Mouse (Mus musculus) lung, adult 2 months (tissue): ENCODE data around the gene Gm2115. TPM values are rescaled to one million over a fixed set of nuclear protein-coding genes. Genes with fewer than 3 reads are reported as not detected.
A peak's percentile ranks its signal among the peaks of the same experiment; 100 is the strongest.

Experiments
- DNase-seq: peaks from one replicate; pipeline ENCODE4 v3.0.0; 2022
- H3K4me1 ChIP-seq: fragments of 200-500 bp; 2 replicates; pipeline ENCODE4 v1.6.1; 2011; ENCODE audit warnings: low read length; ENCODE audit not compliant: control insufficient read depth, insufficient read depth
- H3K4me3 ChIP-seq: fragments of 200-500 bp; replicated peaks from 2 replicates; pipeline ENCODE3; 2011; ENCODE audit warnings: low read depth, mild to moderate bottlenecking, control low read depth, low read length; ENCODE audit errors: extremely low read depth
- CTCF ChIP-seq: fragments of 200-500 bp; IDR thresholded peaks from 2 replicates; pipeline ENCODE4 v1.5.1; 2011; ENCODE audit warnings: mild to moderate bottlenecking, low read length, control low read depth; ENCODE audit not compliant: insufficient read depth
- POLR2A ChIP-seq: fragments of 200-500 bp; IDR thresholded peaks from 2 replicates; pipeline ENCODE4 v1.6.1; 2011; ENCODE audit warnings: low read depth, mild to moderate bottlenecking, control low read depth, low read length, borderline replicate concordance; ENCODE audit errors: extremely low read depth
- WGBS: fragments of 180-500 bp; shearing (Covaris S2); methylation state at CpG from one replicate; pipeline ENCODE4 v1.1.7; 2018; 5-methylcytosine and 5-hydroxymethylcytosine counted together
- polyA plus RNA-seq: library from polyadenylated mRNA; depleted of rRNA; stranded (reverse); fragments of >200 nt; gene quantifications from 2 replicates; pipeline ENCODE4 v1.2.3, GENCODE M21; 2012

Gm2115 gene
- polyA plus RNA-seq, 1 experiment, result 2.2 TPM

- 71% methylated on average over 1 of the region's 1 CpGs for WGBS
- TF ChIP-seq POLR2A (no peak), CTCF (no peak)
- no peak overlapping the region for H3K4me3 ChIP-seq
These were observed 50.1 kb downstream of the Gm2115 start for GRCm38 (mm10) chr7:84578841-84579240.

DNA sequence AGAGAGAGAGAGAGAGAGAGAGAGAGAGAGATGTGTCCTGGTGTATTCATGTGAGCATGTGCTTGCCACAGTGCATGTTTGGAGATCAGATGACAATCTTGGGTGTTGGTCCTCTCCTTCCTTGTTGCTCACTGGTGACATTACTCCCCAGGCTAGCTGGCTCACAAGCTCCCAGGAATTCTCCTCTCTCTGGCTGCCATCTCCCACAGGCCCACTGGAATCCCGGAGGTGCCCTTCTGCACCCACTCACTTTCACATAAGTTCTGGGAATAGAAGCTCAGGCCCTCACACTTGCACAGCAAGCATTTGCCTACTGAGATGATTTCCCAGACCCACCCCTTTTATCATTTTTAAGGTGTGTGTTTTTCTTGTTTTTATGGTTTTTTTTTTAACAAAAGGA is 51.0 kb downstream of the Gm2115 start:
- DNase-seq, result no peak
- Histone ChIP-seq H3K4me3 (no peak overlapping the region), H3K4me1 (0 out of 2 replicates have a peak, but pooled peaks cover 2% of the 10 kb centered on the region)
- TF ChIP-seq POLR2A (no peak), CTCF (no peak)
- WGBS, result 59% methylated on average over 1 of the region's 1 CpGs

More at GRCm38 (mm10) chr7:84578841-84579240, 50.1 kb downstream of the Gm2115 start:
- H3K4me1 ChIP-seq, result 0 out of 2 replicates have a peak, but pooled peaks cover 2% of the 10 kb centered on the region
- no peak for DNase-seq

GRCm38 (mm10) chr7:84585086-84585485 is 56.3 kb downstream of the Gm2115 start:
- Histone ChIP-seq H3K4me3 (no peak overlapping the region), H3K4me1 (no peaks in the 10 kb centered on the region)
- no peak for DNase-seq
- TF ChIP-seq CTCF, result no peak
- no peak for TF ChIP-seq POLR2A
- 85% methylated on average over 4 of the region's 4 CpGs for WGBS

GRCm38 (mm10) chr7:84586360-84587100 is 57.8 kb downstream of the Gm2115 start:
- H3K4me1 ChIP-seq, result no peaks in the 10 kb centered on the region
- no peak overlapping the region for H3K4me3 ChIP-seq
- no peak for DNase-seq
- WGBS, result 80% methylated on average over 3 of the region's 3 CpGs
- no peak for TF ChIP-seq POLR2A
- no peak for TF ChIP-seq CTCF

GRCm38 (mm10) chr7:84587101-84587783 is 58.5 kb downstream of the Gm2115 start:
- no peak overlapping the region for H3K4me3 ChIP-seq
- DNase-seq, result no peak
- no peaks in the 10 kb centered on the region for H3K4me1 ChIP-seq
- TF ChIP-seq CTCF (no peak), POLR2A (no peak)
- WGBS, result 89% methylated on average over 5 of the region's 5 CpGs

DNA sequence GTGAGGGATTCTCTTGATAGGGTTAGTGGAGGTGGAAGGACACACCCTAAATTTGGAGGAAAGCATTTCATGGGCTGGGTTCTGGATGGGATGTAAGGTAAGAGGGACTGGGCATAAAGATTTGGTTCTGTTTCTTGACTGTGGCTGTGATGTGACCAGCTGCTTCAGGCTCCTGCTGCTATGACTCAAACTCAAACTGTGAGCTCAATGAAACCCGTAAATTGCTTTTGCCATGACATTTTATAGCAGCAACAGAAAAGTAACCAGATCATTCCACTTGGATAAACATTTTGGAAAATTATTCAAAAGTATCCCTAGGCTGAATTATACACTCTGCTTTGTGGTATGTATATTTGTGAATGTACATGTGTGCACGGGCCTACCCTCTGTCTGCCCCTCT is 61.9 kb downstream of the Gm2115 start:
- no peaks in the 10 kb centered on the region for H3K4me1 ChIP-seq
- DNase-seq, result no peak
- no peak overlapping the region for H3K4me3 ChIP-seq
- TF ChIP-seq POLR2A, result no peak
- 95% methylated on average over 2 of the region's 2 CpGs for WGBS

DNA sequence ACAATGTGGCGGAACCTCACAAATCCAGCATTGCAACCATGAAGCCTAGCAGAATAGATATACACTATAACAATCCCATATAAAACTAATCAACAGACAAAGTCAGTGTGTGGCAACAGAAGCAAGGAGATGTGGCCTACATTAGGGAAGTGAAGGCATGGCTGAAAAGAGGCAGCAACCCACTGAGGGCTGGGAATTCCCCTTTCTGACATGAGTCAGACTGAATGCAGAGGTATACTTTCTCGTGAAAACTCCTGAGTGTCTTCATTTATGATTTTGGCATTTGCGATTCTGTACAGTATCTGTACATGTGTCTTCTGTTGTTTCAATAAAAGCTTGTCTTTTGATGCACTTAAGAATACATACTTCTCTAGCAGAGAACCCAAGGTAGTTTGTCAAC is 62.6 kb downstream of the Gm2115 start:
- Histone ChIP-seq H3K4me1 (no peaks in the 10 kb centered on the region), H3K4me3 (no peak overlapping the region)
- DNase-seq, result no peak
- TF ChIP-seq CTCF (no peak), POLR2A (no peak)
- WGBS, result 83% methylated on average over 3 of the region's 3 CpGs

DNA sequence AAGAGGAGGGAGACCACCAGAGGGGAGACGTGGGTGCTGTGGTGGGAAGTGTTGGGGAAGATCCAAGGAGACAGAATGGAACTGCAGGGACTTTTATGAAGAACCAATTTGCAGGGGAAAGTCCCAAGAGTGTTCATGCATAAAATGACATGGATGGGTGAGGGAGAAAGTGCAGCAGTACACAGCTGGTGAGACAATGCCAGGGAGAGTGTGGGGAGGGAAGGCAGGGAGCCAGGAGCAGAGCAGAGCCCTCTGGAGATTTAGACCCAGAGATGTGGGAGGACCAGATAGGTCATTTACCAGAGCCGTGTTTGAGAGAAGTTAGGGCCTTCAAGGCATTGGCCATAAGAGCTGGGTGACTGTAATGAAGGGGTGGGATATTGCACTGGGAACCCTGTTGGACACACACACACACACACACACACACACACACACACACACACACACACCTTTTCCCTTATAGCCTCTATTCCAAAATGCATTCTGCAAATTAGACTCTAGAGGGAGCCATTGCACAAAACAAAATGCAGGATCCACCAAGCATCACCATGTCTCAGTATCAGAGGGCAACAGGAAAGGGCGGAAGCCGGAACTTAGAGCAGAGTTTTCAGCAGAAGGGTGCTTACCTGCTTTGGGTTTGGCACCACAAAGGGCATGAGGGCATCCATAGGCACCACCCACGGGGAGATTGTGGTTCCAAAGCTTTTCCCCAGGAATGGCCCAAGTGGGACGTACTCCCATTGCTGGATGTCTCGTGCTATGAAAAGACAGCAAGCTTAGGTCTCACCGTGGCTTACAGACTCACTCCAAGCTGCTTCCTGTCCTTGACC is 65.5 kb downstream of the Gm2115 start:
- Histone ChIP-seq H3K4me1 (no peaks in the 10 kb centered on the region), H3K4me3 (no peak overlapping the region)
- peak; percentile 28 for DNase-seq
- no peak for TF ChIP-seq POLR2A
- no peak for TF ChIP-seq CTCF
- 32% methylated on average over 8 of the region's 8 CpGs for WGBS

- Histone ChIP-seq H3K4me3 (no peak overlapping the region), H3K4me1 (no peaks in the 10 kb centered on the region)
- TF ChIP-seq POLR2A, result no peak
- no peak for TF ChIP-seq CTCF
- DNase-seq, result no peak
These were observed 66.2 kb downstream of the Gm2115 start for GRCm38 (mm10) chr7:84594917-84595303.
